Mouse (Mus musculus): ENCODE measurements around the gene Pitpna. TPM values are rescaled to one million over a fixed set of nuclear protein-coding genes. Genes with fewer than 3 reads are reported as not detected.

The Pitpna gene
- polyA plus RNA-seq, 1 experiment from 2014 or later, result 82.4 TPM

DNA sequence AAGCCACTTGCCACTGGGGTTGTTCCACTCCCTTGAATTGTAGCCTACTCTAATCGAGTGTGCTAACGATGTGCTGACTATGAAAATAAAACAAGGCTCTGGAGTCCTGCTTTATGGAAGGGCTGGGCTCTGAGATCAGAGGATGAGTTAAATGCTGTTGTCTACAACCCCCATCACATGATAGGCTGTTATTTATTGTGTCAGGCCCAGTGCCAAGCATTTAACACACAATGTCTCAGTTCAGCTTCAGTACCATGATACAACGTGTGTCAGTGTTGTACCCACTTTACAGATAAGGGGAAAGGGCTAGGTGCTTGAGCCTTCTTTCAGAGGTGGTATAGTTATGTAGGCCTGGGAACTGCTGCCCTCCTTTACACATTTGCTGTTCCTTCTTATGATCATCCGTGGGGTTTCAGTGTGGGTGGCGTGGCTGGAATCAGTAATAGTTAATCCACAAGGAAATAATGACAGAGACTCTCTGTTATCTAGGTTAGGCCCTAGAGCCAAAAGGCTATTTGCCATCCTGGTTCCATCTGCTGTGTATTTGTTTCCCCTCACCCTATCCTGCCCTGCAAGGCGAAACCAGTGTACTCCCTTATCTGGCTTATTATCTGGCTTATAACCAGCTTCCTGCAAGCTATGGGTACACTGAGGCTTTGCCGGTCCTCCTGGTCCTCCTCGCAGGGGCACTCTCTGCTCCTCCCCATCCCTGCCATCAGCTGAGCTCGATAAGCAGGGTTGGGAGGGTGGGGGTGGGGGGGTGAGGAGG is 20.4 kb upstream of the Pitpna start:
- H3K27ac ChIP-seq, result no peak overlapping the region
- no peaks in the 10 kb centered on the region for H3K9me3 ChIP-seq
- H3K4me2 ChIP-seq, result no peak overlapping the region
- 54% methylated on average over 9 of the region's 9 CpGs for WGBS
- H3K9ac ChIP-seq, result no peak overlapping the region
- peaks cover 14% of the 10 kb centered on the region for H3K4me1 ChIP-seq
- H3K4me3 ChIP-seq (replicated peaks), result no peak overlapping the region
- H3K36me3 ChIP-seq, result no peaks in the 10 kb centered on the region
- no peak for ATAC-seq (ENCODE audit: insufficient read depth, low FRiP score, low read depth)
- no peaks in the 10 kb centered on the region for H3K27me3 ChIP-seq (replicated peaks)

DNA sequence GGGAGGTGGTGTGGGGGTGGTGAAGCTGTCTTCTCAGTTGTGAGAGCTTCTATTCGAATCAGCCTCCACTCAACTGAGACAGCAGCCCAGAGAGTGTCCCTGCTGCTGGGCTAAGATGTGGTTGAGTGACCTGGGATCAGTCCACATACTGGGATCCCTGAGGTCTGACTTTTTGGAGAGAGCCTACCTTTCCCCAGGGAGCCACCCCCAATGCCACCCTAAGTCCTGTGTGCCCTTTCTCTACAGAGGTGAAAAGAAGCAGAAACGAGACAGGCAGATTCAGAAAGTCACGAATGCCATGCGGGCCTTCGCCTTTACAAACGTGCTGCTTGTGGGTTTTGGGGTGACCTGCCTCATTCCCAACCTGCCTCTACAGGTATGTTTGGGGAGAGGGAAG is 19.8 kb upstream of the Pitpna start:
- ATAC-seq (ENCODE audit: insufficient read depth, low FRiP score, low read depth), result no peak

DNA sequence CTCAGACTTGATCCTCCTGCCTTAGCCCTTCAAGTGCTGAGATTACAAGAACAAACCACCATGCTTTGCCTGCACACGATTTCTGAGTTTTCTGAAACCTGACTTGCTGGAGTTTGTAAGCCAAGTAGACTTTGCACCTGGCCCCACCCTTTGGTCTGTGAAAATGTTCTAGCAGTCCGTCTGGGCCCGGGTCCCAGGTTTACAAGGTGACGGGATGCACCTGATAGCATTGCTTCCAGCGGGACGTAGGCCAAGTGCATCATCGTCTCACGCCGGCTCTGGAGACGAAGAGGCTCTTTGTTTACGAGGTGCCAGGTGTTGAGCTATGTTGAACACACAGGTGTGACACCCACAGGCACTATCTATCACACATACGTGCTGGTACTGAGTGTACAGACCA is 18.9 kb upstream of the Pitpna start:
- no peaks in the 10 kb centered on the region for H3K27me3 ChIP-seq (replicated peaks)
- no peaks in the 10 kb centered on the region for H3K36me3 ChIP-seq
- H3K4me1 ChIP-seq, result peaks cover 19% of the 10 kb centered on the region
- no peak overlapping the region for H3K4me3 ChIP-seq (replicated peaks)
- ATAC-seq (ENCODE audit: insufficient read depth, low FRiP score, low read depth), result no peak
- no peak overlapping the region for H3K27ac ChIP-seq
- H3K9me3 ChIP-seq, result no peaks in the 10 kb centered on the region
- 82% methylated on average over 12 of the region's 12 CpGs for WGBS
- no peak overlapping the region for H3K9ac ChIP-seq
- H3K4me2 ChIP-seq, result no peak overlapping the region

More for the DNA sequence above, 19.8 kb upstream of the Pitpna start:
- H3K36me3 ChIP-seq, result no peaks in the 10 kb centered on the region
- H3K9me3 ChIP-seq, result no peaks in the 10 kb centered on the region
- no peak overlapping the region for H3K27ac ChIP-seq
- H3K4me2 ChIP-seq, result no peak overlapping the region
- H3K4me3 ChIP-seq (replicated peaks), result no peak overlapping the region
- 80% methylated on average over 6 of the region's 6 CpGs for WGBS
- no peak overlapping the region for H3K9ac ChIP-seq
- no peaks in the 10 kb centered on the region for H3K27me3 ChIP-seq (replicated peaks)
- H3K4me1 ChIP-seq, result peaks cover 20% of the 10 kb centered on the region

DNA sequence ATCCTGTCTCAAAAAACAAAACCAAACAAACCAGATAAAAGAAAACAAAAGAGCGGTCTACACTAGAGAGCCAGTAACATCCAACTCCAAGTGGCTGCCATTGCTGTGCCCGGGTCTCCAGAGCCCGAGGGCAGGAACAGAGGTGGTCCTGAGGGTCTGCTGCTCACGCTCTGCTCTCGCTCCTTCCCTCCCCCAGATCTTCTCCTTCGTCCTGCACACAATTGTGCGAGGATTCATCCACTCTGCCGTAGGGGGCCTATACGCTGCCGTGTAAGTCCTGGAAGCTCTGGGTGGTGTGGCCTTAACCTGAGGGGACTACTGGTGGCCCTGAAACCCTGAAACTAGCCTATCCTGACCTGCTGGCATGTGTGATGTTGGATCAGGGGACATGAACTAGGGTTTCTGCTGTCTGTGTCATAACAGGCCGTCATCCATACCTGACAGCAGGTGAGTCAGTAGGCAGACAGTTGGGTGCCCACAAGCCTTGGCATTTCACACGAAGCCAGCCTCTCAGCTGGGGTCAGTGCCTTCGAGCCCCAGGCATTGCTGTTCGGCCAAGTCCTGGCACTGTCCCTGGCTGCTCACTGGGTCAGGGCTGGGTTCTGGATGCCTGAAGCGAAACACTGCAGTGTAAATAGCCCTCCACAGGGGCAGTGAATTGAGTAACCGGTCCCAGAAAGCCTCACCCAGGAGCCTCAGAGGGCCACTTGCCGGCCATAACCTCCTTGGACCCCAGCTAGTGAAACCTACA is 17.3 kb upstream of the Pitpna start:
- H3K36me3 ChIP-seq, result no peaks in the 10 kb centered on the region
- no peaks in the 10 kb centered on the region for H3K27me3 ChIP-seq (replicated peaks)
- no peak for ATAC-seq (ENCODE audit: insufficient read depth, low FRiP score, low read depth)
- no peak overlapping the region for H3K4me3 ChIP-seq (replicated peaks)
- H3K4me1 ChIP-seq, result peaks cover 15% of the 10 kb centered on the region
- H3K9ac ChIP-seq, result no peak overlapping the region
- no peak overlapping the region for H3K27ac ChIP-seq
- 89% methylated on average over 17 of the region's 17 CpGs for WGBS
- H3K4me2 ChIP-seq, result no peak overlapping the region
- H3K9me3 ChIP-seq, result no peaks in the 10 kb centered on the region

DNA sequence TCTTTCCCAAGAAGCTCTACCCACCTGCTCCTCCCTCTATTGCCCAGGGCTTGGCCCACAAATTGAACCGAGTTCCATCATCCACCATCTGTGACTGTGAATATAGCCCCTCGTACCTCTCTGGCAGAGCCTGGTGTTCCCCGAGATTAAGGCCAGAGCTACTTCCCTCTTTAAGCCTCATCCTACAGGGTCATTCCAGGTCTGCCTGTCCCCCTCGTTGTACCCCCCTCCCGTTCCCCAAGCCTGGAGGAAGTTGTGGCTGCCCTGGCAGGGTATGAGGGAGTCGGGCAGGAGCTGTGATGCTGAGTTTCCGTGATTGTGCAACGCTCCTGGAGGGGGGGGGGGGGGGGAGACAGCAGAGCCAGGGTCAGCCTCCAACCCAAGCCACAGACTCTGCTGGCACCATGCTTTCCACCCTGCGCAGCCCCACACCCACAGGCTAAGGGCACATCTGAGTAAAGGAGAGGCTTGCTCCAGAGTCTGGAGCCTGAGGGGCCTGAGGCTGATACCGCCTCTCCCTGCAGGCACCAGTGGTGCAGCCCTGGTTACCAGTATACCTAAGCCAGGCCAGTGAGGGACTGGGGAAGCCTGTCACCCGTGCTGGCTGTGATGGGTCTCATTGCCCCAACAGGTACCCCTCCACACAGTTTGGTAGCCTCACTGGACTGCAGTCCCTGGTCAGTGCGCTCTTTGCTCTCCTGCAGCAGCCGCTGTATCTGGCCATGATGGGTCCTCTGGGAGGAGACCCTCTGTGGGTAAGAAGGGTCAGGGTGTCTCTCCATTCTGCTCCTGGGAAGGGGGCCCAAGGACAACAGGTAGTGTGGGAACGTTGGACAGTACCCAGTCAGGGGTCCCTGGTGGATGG is 16.5 kb upstream of the Pitpna start:
- WGBS, result 64% methylated on average over 13 of the region's 14 CpGs
- Histone ChIP-seq H3K4me3 (replicated peaks) (no peak overlapping the region), H3K9ac (no peak overlapping the region), H3K4me2 (no peak overlapping the region), H3K27ac (no peak overlapping the region), H3K36me3 (no peaks in the 10 kb centered on the region), H3K4me1 (peaks cover 15% of the 10 kb centered on the region), H3K9me3 (no peaks in the 10 kb centered on the region), H3K27me3 (replicated peaks) (no peaks in the 10 kb centered on the region)
- ATAC-seq (ENCODE audit: insufficient read depth, low FRiP score, low read depth), result no peak

DNA sequence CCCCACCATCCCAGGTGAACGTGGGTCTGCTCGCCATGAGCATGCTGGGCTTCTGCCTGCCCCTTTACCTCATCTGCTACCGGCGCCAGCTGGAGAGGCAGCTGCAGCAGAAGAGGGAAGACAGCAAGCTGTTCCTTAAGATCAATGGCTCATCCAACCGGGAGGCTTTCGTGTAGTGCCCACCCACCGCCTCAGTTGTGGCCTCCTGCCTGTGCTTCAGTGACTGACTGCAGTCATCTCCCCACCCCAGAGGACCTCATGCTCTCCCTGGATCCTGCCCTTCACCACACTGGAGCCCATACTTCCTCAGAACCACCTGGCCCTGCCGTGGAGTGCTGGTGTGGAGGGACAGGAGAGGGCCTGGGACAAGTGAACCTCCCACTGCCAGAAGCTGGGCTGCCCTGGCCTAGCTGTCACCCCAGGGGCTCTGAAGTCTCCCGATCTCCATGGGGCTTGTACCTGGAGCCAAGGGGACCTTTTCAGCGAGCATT is 15.6 kb upstream of the Pitpna start:
- no peaks in the 10 kb centered on the region for H3K9me3 ChIP-seq
- ATAC-seq (ENCODE audit: insufficient read depth, low FRiP score, low read depth), result 0 out of 2 replicates have a peak, but pooled peaks have one; percentile 2
- peaks cover 15% of the 10 kb centered on the region for H3K4me1 ChIP-seq
- no peak overlapping the region for H3K9ac ChIP-seq
- 19% methylated on average over 10 of the region's 10 CpGs for WGBS
- H3K4me2 ChIP-seq, result peak overlapping the region; percentile 35
- no peak overlapping the region for H3K4me3 ChIP-seq (replicated peaks)
- no peaks in the 10 kb centered on the region for H3K27me3 ChIP-seq (replicated peaks)
- H3K36me3 ChIP-seq, result no peaks in the 10 kb centered on the region
- H3K27ac ChIP-seq, result peak overlapping the region; percentile 68; the same call in 1 of the 2 replicates

DNA sequence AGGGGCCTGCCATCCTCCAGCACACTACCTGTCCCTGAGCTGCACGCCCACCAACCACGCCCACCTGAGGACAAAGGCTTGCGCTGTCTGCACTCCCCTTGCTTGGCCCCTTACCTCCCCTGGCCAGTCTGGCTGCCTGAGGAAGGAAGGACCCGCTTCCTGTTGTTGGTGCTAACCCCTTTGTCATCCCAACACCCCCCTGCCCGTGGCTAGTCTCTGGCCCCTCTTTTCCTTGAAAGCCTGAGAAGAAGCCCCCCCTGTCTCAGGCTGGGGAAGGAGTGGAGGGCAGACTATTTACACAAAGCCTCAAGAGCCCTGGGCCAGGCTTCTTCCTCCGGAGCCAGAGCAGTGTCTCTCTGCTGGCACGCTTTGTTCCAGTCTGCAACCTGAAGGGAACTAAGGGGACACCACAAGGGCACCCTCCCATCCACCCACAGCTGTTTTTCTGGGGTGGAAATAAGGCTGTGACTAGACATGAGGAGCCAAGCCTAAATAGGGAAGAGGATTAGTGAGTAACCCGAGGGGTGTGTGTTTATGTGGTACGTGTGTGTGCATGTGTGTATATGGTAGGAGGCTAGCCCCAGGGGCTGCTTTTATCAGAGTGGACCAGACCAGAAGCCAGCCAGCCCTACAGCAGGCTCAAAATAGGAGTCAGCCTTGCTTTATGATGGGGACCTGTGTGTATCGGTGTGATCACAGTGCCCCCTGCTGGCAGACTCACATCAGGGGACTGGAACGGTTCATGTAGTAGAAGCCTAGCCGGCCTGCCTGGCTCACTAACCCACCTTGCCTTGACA is 14.8 kb upstream of the Pitpna start:
- H3K36me3 ChIP-seq, result no peaks in the 10 kb centered on the region
- peak overlapping the region; percentile 35 for H3K4me2 ChIP-seq
- no peaks in the 10 kb centered on the region for H3K27me3 ChIP-seq (replicated peaks)
- no peak overlapping the region for H3K9ac ChIP-seq
- no peak overlapping the region for H3K4me3 ChIP-seq (replicated peaks)
- ATAC-seq (ENCODE audit: insufficient read depth, low FRiP score, low read depth), result peak; percentile 86
- 10% methylated on average over 12 of the region's 12 CpGs for WGBS
- H3K4me1 ChIP-seq, result peaks cover 15% of the 10 kb centered on the region
- H3K9me3 ChIP-seq, result no peaks in the 10 kb centered on the region
- peak overlapping the region; percentile 68 for H3K27ac ChIP-seq

DNA sequence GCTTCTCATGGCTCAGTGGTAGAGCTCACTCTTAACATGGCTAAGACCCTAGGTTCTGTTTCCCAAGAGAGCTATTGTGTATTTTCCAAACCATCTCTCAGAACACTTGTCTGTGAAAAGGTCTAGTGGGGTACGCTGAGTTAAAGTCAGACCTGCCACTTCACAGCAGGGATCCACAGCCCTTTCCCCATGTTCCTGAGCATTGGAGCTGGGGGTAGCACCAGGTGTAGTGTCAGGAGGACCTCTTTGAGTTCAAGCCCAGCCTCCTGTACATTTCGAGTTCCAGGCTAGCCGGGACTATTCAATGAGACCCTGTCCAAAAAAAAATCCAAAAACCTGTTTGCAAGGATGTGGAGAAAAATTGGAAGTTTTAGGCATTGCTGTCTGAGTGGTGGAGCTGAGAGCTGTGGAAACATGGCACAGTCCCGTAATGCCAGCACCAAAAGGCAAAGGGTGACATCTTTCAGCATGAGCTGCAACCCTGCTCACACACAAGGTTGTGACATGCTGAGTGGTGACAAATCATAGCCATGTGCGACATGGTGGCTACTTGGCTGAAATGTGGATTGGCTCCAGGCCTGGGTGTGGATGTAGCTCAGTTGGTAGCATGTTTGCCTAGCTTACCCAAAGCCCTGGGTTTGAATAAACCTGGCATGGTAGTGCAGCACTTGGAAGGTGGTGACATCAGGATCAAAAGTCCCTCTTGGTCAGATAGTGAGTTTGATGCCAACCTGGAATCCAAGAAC is 13.3 kb upstream of the Pitpna start:
- H3K4me1 ChIP-seq, result peaks cover 15% of the 10 kb centered on the region
- ATAC-seq (ENCODE audit: insufficient read depth, low FRiP score, low read depth), result no peak
- no peaks in the 10 kb centered on the region for H3K36me3 ChIP-seq
- no peaks in the 10 kb centered on the region for H3K27me3 ChIP-seq (replicated peaks)
- no peak overlapping the region for H3K4me3 ChIP-seq (replicated peaks)
- WGBS, result 76% methylated on average over 5 of the region's 5 CpGs
- H3K27ac ChIP-seq, result no peak overlapping the region
- no peaks in the 10 kb centered on the region for H3K9me3 ChIP-seq
- no peak overlapping the region for H3K9ac ChIP-seq
- H3K4me2 ChIP-seq, result no peak overlapping the region

DNA sequence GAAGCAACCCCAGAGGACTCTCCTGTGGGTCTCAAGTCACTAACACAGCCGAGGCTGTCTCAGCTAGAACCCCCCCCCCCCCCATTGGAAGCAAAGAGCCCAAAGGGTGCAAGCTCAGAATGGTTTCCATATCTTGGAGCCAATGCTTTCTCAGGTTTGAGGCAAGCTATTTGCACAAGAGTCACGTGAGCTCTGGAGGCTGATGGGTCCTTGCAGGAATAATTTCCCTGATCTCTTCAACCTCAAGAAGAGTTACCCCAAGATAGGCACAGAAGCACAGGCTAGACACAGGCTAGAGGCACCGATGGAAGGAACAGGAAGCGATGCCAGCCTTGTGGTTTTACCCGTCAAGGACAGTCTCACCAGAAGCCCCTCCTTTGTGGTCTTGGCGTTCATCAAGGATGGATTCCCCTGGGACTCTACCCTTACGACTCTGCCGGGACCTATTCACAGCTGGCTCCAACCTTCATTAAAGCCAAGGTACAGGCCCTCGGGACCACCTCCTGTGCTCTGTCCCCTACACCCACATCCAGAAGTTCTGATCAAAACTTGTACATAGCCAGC is 12.3 kb upstream of the Pitpna start:
- WGBS, result 69% methylated on average over 9 of the region's 9 CpGs

DNA sequence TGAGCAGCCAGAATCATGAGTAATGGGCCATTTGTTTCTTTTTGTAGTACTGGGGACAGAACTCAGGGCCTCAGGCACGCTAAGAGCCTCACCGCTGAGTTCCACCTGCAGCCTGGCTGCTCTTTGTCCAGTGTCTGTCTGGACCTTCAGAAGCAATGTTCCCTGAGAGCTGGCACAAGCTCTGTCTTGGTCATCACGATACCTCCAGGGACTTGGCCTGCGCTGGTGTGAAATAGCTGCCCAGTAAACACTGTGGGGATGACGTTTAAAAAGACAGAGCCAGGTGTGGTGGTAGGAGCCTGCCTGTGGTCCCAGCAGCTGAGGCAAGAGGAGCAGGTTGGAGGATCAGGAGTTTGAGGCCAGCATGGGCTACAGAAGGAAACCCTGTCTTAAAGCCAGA is 9.3 kb upstream of the Pitpna start:
- no peak overlapping the region for H3K9ac ChIP-seq
- no peaks in the 10 kb centered on the region for H3K4me1 ChIP-seq
- no peak overlapping the region for H3K4me3 ChIP-seq (replicated peaks)
- H3K27ac ChIP-seq, result no peak overlapping the region
- H3K36me3 ChIP-seq, result no peaks in the 10 kb centered on the region
- H3K27me3 ChIP-seq (replicated peaks), result no peaks in the 10 kb centered on the region
- no peak overlapping the region for H3K4me2 ChIP-seq
- 77% methylated on average over 5 of the region's 5 CpGs for WGBS
- no peaks in the 10 kb centered on the region for H3K9me3 ChIP-seq
- ATAC-seq (ENCODE audit: insufficient read depth, low FRiP score, low read depth), result no peak

More for the DNA sequence above, 12.3 kb upstream of the Pitpna start:
- Histone ChIP-seq H3K4me3 (replicated peaks) (no peak overlapping the region), H3K27me3 (replicated peaks) (no peaks in the 10 kb centered on the region), H3K27ac (no peak overlapping the region), H3K9me3 (no peaks in the 10 kb centered on the region), H3K4me1 (peaks cover 15% of the 10 kb centered on the region), H3K4me2 (no peak overlapping the region), H3K36me3 (no peaks in the 10 kb centered on the region), H3K9ac (no peak overlapping the region)
- no peak for ATAC-seq (ENCODE audit: insufficient read depth, low FRiP score, low read depth)

Data from stomach, embryonic 15.5 days (tissue).